Mouse (Mus musculus): Measurements from ENCODE around the gene Dapk1. TPM values are rescaled to one million over a fixed set of nuclear protein-coding genes. Genes with fewer than 3 reads are reported as not detected.

Gene Dapk1
- total and polyA plus RNA-seq, 2 experiments from 2014 or later: 6.1 to 17.3 TPM

DNA sequence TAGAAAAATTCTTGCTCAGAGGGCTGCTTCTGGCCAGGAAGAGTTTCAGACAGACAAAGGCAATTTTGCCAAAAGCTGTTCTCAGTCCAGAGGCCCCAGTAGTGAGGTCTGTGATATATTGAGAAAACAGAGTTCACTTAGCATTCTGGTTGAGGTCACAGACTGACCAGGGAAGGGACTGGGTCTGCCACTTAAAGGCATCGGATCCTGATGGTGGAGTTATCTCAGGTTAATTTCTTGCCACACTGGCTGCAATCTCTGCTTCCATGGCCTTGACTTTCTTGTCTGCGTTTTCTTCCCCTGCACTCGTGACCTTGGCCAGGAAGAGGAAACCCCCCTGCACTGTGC, 127.3 kb downstream of the Dapk1 start:
- WGBS: 29% methylated on average over 3 of the region's 3 CpGs
- no peak overlapping the region for H3K4me3 ChIP-seq (ENCODE audit: low read depth, low read length)
- no peaks in the 10 kb centered on the region for H3K27me3 ChIP-seq (ENCODE audit: control insufficient read depth, insufficient read depth, low read length)
- TF ChIP-seq CTCF (IDR thresholded peaks at IDR 0.05; ENCODE audit: low read depth) (no peak), EP300 (IDR thresholded peaks at IDR 0.05; ENCODE audit: low read depth) (no peak)
- no peak overlapping the region for H3K4me2 ChIP-seq (ENCODE audit: low read depth, low read length)
- H3K27ac ChIP-seq (ENCODE audit: low read depth): no peak overlapping the region
- peaks cover 4% of the 10 kb centered on the region; the same call in 1 of the 2 replicates for H3K36me3 ChIP-seq (replicated peaks; ENCODE audit: control insufficient read depth, insufficient read depth, low read length)
- H3K9me3 ChIP-seq (replicated peaks; ENCODE audit: control insufficient read depth, low read length): no peaks in the 10 kb centered on the region
- H3K4me1 ChIP-seq (ENCODE audit: control insufficient read depth, insufficient read depth): no peaks in the 10 kb centered on the region
- H3K9ac ChIP-seq (replicated peaks; ENCODE audit: low read depth, low read length): no peak overlapping the region
- DNase-seq (ENCODE audit: low spot score): no peak
- ATAC-seq (ENCODE audit: insufficient read depth, low read depth): no peak

DNA sequence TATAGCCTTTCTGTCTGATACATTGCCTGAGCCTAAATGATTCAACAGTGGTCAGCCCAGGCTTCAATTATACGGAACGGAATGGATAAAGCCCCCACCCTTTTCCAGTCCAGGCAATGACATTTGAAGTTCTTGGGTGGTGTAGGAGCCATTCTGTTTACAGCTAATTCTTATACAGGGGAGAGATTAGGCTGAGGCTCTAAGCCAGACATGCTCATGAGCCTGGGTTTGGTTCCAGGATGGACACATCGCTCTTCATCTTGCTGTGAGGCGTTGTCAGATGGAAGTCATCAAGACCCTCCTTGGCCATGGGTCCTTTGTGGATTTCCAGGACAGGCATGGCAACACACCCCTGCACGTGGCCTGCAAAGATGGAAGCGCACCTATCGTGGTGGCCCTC, 128.8 kb downstream of the Dapk1 start:
- DNase-seq (ENCODE audit: low spot score) (no peak), ATAC-seq (ENCODE audit: insufficient read depth, low read depth) (no peak)
- H3K9ac ChIP-seq (replicated peaks; ENCODE audit: low read depth, low read length): no peak overlapping the region
- H3K4me2 ChIP-seq (ENCODE audit: low read depth, low read length): no peak overlapping the region
- no peak overlapping the region for H3K4me3 ChIP-seq (ENCODE audit: low read depth, low read length)
- TF ChIP-seq EP300 (IDR thresholded peaks at IDR 0.05; ENCODE audit: low read depth) (no peak), CTCF (IDR thresholded peaks at IDR 0.05; ENCODE audit: low read depth) (no peak)
- no peak overlapping the region for H3K27ac ChIP-seq (ENCODE audit: low read depth)
- 93% methylated on average over 7 of the region's 7 CpGs for WGBS
- H3K36me3 ChIP-seq (replicated peaks; ENCODE audit: control insufficient read depth, insufficient read depth, low read length): peaks cover 4% of the 10 kb centered on the region; the same call in 1 of the 2 replicates
- no peaks in the 10 kb centered on the region for H3K27me3 ChIP-seq (ENCODE audit: control insufficient read depth, insufficient read depth, low read length)
- no peaks in the 10 kb centered on the region for H3K9me3 ChIP-seq (replicated peaks; ENCODE audit: control insufficient read depth, low read length)
- H3K4me1 ChIP-seq (ENCODE audit: control insufficient read depth, insufficient read depth): no peaks in the 10 kb centered on the region

DNA sequence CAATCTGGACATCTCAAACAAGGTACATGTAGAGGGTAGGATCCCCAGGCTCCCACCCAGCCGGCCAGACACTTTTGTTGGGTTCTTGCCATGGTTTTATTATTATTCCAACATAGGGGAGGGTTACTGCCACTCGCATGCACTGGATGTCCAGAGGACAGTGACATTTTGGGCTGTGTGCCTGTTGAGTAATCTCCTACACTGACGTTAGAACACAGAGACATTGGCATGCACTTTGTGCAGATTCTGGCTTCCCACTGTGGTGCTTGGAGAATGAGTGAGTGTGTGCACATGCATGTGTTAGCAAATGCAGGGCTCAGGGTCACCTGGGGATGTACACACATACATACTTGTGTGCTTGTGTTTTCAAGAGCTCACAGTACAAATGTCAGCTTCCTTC, 129.3 kb downstream of the Dapk1 start:
- 63% methylated on average over 3 of the region's 3 CpGs for WGBS
- H3K27me3 ChIP-seq (ENCODE audit: control insufficient read depth, insufficient read depth, low read length): no peaks in the 10 kb centered on the region
- no peak overlapping the region for H3K4me2 ChIP-seq (ENCODE audit: low read depth, low read length)
- no peak overlapping the region for H3K9ac ChIP-seq (replicated peaks; ENCODE audit: low read depth, low read length)
- H3K9me3 ChIP-seq (replicated peaks; ENCODE audit: control insufficient read depth, low read length): no peaks in the 10 kb centered on the region
- ATAC-seq (ENCODE audit: insufficient read depth, low read depth) (no peak), DNase-seq (ENCODE audit: low spot score) (no peak)
- TF ChIP-seq CTCF (IDR thresholded peaks at IDR 0.05; ENCODE audit: low read depth) (no peak), EP300 (IDR thresholded peaks at IDR 0.05; ENCODE audit: low read depth) (no peak)
- H3K4me1 ChIP-seq (ENCODE audit: control insufficient read depth, insufficient read depth): no peaks in the 10 kb centered on the region
- H3K36me3 ChIP-seq (replicated peaks; ENCODE audit: control insufficient read depth, insufficient read depth, low read length): peaks cover 4% of the 10 kb centered on the region; the same call in 1 of the 2 replicates
- no peak overlapping the region for H3K27ac ChIP-seq (ENCODE audit: low read depth)
- H3K4me3 ChIP-seq (ENCODE audit: low read depth, low read length): no peak overlapping the region

DNA sequence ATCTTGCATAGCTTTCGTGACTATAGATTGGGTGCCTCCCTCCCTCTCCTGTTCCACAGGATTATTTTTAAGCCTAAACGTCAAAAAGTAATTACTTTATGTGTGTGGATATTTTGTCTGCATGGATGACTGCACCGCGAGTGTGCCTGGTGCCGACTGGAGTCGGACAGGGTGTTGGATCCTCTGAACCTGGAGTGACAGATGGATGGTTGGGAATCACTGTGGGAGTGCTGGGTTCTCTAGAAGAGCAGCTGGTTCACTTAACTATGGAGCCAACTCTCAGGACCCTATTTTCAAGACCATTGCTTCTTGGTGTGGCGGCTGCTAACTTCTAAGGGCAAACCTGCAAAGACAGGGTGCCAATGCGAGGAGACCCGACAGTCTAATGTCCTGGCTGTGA, 133.6 kb downstream of the Dapk1 start:
- H3K27me3 ChIP-seq (ENCODE audit: control insufficient read depth, insufficient read depth, low read length): no peaks in the 10 kb centered on the region
- no peak for TF ChIP-seq CTCF (IDR thresholded peaks at IDR 0.05; ENCODE audit: low read depth)
- no peaks in the 10 kb centered on the region for H3K4me1 ChIP-seq (ENCODE audit: control insufficient read depth, insufficient read depth)
- no peak overlapping the region for H3K4me2 ChIP-seq (ENCODE audit: low read depth, low read length)
- DNase-seq (ENCODE audit: low spot score): no peak
- peaks cover 4% of the 10 kb centered on the region for H3K36me3 ChIP-seq (replicated peaks; ENCODE audit: control insufficient read depth, insufficient read depth, low read length)
- no peak overlapping the region for H3K27ac ChIP-seq (ENCODE audit: low read depth)
- 94% methylated on average over 9 of the region's 9 CpGs for WGBS
- H3K9ac ChIP-seq (replicated peaks; ENCODE audit: low read depth, low read length): no peak overlapping the region
- ATAC-seq (ENCODE audit: insufficient read depth, low read depth): no peak
- H3K9me3 ChIP-seq (replicated peaks; ENCODE audit: control insufficient read depth, low read length): no peaks in the 10 kb centered on the region
- H3K4me3 ChIP-seq (ENCODE audit: low read depth, low read length): no peak overlapping the region

DNA sequence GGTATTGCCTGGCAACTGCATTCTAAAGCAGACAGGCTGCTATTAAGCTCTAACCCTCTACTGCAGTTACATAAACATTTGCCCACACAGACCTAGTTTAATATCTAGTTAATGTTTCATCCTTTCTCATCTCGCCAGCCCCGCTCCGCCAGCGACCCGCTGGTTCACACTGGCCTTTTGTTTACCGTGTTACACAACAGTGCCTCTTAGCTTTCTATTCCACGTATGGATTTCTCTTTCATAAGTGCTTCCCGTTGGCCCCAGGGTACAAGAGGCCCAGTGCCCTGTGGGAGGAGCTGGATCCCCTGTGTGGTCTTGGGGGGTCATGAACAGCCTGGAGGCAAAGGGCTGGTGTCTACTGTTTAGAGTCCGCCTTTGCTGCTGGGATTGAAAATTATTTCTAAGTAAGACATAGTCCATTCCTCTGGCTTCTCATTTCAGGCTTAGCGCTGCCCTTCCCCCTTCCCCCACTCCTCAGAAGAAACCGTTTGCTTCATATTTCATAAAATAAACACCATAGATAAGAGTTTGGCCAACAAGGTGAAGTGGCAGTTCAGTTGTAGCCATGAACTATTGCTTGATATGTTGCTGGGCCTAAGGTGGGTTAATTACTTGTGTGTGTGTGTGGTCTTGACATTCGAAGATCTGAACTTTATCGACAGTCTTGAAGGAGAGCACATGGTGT, 134.8 kb downstream of the Dapk1 start:
- 85% methylated on average over 13 of the region's 13 CpGs for WGBS
- ATAC-seq (ENCODE audit: insufficient read depth, low read depth): no peak

More for the DNA sequence above, 134.8 kb downstream of the Dapk1 start:
- H3K4me3 ChIP-seq (ENCODE audit: low read depth, low read length): no peak overlapping the region
- no peaks in the 10 kb centered on the region for H3K4me1 ChIP-seq (ENCODE audit: control insufficient read depth, insufficient read depth)
- no peaks in the 10 kb centered on the region for H3K27me3 ChIP-seq (ENCODE audit: control insufficient read depth, insufficient read depth, low read length)
- no peak for DNase-seq (ENCODE audit: low spot score)
- H3K9ac ChIP-seq (replicated peaks; ENCODE audit: low read depth, low read length): no peak overlapping the region
- no peaks in the 10 kb centered on the region; the same call in none of the 2 replicates for H3K36me3 ChIP-seq (replicated peaks; ENCODE audit: control insufficient read depth, insufficient read depth, low read length)
- no peak overlapping the region for H3K27ac ChIP-seq (ENCODE audit: low read depth)
- H3K9me3 ChIP-seq (replicated peaks; ENCODE audit: control insufficient read depth, low read length): no peaks in the 10 kb centered on the region
- no peak for TF ChIP-seq EP300 (IDR thresholded peaks at IDR 0.05; ENCODE audit: low read depth)
- TF ChIP-seq CTCF (IDR thresholded peaks at IDR 0.05; ENCODE audit: low read depth): no peak
- H3K4me2 ChIP-seq (ENCODE audit: low read depth, low read length): no peak overlapping the region

Measured in heart, postnatal 0 days (tissue).